Mouse (Mus musculus) kidney, postnatal 4 days (tissue): ENCODE measurements around the gene Usp37.
"Not testable (repeated sequence)": the region's sequence is repeated elsewhere in the genome, so short reads cannot be mapped to it uniquely, and the experiment has no call there.

Experiments used
- DNase-seq, 2 experiments: peaks; one replicate each; pipeline ENCODE4 v3.0.0; 2021; ENCODE audit warnings: mixed read lengths in 2 of 2

Gene Usp37

DNA sequence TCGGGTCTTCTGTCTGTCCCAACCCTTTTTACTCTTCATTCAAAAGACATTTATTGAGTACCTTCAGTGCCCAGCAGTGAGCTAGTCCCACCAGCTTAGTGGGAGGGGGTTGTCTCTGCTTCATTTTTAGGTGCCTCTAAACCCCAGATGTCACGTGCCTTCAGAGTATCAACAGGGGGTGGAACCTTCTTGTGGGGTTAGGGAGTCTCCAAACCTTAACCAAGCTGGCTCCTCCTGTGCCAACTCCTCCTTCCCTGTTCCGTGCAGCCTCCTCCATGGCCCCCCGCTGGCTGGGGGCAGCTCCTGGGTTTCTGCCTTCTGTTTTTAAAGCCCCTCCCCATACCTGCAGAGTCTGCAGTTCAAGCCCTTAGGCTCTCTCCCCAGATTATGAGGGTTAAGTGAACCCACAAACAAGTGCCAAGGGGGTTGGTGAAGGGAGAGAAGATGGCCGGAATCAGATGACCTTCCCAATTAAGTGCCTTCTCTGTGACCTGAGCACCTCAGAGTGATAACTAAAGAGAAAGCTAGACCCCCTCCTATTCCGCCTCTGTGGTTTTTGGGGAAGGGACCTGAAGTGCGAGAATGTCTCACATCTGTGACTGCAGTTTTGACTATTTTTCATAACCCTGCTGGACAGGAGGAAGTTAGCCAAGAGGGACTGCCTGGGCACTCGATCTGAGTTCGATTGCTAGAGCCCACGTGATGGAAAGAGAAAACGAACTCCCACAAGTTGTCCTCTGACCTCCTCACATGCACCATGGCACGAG, 147.4 kb downstream of the Usp37 start:
- not testable (repeated sequence) for DNase-seq

DNA sequence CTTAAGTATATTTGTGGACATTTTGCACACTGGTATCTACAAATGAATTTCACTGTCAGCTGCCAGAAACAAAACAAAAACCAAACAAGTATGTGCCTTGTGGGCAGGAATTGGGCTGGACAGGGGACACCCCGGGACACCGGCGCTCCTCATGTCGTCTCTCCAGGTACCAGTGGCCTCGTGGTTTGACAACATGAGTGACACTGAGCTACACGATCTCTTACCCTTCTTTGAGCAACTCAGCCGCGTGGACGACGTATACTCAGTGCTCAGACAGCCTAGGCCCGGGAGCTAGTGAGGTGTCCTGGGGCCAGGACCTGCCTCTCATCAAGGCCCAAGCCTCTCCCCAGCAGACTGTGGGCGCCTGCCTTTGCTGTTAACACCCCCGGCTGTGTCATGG, 148.8 kb downstream of the Usp37 start:
- DNase-seq, result no peak

DNA sequence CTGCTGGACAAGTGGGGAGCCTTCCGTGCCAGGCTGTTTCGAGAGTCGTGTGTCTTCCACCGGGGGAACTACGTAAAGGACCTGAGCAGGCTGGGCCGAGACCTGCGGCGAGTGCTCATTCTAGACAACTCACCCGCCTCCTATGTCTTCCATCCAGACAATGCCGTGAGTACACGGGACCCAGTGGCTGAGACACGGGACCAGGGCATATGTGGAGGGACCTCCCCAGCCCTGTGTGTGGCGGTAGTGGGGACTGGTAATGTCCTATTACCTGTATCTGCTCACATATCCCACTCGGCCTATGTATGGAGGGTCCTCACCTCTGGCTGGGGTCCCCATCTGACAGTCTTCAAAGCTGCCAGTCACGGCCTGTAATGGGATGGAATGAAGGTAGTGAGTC, 149.2 kb downstream of the Usp37 start:
- DNase-seq, result no peak

GRCm38 (mm10) chr1:74394311-74394710, 149.8 kb downstream of the Usp37 start:
- no peak for DNase-seq

GRCm38 (mm10) chr1:74393697-74394096, 150.4 kb downstream of the Usp37 start:
- peak in 1 of 2 experiments; percentile 11 for DNase-seq

DNA sequence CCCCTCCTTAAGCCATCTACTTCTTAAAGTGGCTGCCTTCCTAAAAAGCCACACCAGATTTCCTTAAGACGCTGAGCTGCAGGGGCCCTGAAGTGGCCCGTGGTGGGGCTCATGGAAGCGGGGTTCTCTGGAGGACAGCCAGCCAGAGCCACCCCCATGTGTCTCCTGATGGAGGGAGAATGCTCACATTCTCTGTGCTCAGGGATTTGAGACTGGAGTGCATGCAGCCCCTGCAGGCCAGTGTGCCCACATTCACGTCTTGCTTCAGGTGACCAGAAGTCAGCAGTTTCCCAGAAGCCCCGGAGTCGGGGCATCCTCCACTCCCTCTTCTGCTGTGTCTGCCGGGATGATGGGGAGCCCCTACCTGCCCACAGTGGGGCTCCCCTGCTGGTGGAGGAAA, 151.1 kb downstream of the Usp37 start:
- DNase-seq, result peak in 1 of 2 experiments; percentile 49

DNA sequence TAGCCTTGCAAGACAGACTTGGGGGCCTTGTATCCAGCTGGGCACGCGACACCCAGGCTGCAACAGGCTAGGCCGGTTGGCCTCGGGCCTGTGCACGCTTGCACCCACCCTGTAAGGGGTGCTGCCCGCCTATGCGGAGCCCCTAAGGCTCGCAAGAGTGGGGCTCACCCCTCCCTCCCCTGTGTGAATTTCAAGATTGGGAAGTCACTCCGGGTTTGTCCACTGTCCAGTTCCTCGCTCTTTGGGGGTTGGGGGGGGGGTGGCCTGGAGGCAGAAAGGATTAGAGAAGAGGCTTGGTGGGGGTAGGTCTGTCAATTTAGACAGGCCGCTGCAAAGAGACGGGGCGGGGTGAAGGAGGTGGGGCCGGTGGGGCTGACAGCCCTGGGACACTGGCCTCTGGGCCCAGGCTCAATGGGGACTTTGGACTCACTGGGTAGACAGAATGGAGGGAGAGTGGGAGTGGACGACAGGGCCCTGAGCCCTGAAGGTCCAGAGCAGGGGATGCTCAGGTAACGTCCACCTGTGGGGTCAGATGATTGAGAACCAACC, 151.6 kb downstream of the Usp37 start:
- peak; percentile 64 to 80 for DNase-seq

DNA sequence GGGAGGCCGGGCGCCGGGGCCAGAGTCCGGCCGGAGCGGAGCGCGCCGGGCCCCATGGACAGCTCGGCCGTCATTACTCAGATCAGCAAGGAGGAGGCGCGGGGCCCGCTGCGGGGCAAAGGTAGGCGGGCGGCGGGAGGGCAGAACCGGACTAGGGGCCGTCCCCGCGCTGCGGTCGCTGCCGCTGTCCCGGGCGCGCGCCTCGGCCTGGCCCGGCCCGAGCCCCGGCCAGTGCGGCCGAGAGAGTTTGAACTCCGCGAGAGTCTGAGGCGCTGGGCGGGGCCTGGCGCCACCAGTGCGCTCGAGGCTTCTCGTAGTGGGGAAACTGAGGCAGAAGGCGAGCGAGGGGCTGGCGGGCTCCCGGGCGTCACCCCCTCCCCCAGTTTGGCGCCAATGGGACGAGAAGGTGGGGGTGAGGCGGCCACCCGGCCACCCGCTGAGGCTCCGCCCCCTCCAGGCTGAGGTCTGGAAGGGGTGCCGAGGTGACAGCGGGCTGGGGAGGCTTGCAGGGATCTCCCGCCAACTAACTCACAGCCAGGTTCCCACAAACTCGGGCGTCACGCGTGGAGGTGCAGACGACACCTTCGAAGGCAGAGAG, 152.1 kb downstream of the Usp37 start:
- DNase-seq, result peak; percentile 84 to 90

- DNase-seq, result peak; percentile 98 to 99
These were observed 152.9 kb downstream of the Usp37 start, which contains the start of gene Ctdsp1 for GRCm38 (mm10) chr1:74390924-74391748. TSS of gene Ctdsp1 (plus strand) at chr1:74391509.

GRCm38 (mm10) chr1:74390287-74390906, 153.7 kb downstream of the Usp37 start:
- peak; percentile 78 to 84 for DNase-seq

- DNase-seq, result peak; percentile 48 to 63
These were observed 154.2 kb downstream of the Usp37 start for GRCm38 (mm10) chr1:74389831-74390286.

- no peak for DNase-seq
These were observed 155.6 kb downstream of the Usp37 start for GRCm38 (mm10) chr1:74388398-74388920.

DNA sequence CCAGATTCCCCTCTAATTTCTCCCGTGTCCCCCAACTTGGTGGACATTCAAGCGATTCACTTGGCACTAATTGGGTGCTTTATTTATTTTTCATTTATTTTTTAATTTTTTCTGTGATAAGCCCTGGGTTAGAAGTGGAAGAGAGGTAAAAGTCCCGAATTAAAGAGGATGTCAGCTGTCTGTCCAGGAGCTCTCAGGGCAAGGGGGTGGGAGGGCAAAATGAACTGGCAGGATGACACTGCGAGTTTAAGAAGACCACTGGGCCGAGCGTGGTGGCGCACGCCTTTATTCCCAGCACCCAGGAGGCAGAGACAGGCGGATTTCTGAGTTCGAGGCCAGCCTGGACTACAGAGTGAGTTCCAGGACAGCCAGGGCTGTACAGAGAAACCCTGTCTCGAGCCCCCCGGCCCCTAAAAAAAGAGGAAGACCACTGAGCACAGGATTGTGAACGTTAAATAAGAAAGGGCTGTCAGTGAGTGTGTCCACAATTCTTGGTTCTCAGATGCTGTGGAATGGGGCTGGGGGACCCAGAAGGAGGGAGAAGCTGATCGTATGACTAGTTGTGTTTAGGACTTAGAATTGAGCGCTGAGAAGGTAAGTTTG, 156.6 kb downstream of the Usp37 start:
- no peak for DNase-seq

GRCm38 (mm10) chr1:74386714-74387385, 157.2 kb downstream of the Usp37 start:
- peak; percentile 95 to 96 for DNase-seq

- no peak for DNase-seq
These were observed 157.7 kb downstream of the Usp37 start for GRCm38 (mm10) chr1:74386363-74386713.

- DNase-seq, result no peak
These were observed 158.6 kb downstream of the Usp37 start for GRCm38 (mm10) chr1:74385531-74385930.
